Mouse (Mus musculus): ENCODE measurements around the gene Nbea. TPM values are rescaled to one million over a fixed set of nuclear protein-coding genes. Genes with fewer than 3 reads are reported as not detected.

Gene Nbea
- polyA plus RNA-seq, 1 experiment from 2014 or later = 16.7 TPM

DNA sequence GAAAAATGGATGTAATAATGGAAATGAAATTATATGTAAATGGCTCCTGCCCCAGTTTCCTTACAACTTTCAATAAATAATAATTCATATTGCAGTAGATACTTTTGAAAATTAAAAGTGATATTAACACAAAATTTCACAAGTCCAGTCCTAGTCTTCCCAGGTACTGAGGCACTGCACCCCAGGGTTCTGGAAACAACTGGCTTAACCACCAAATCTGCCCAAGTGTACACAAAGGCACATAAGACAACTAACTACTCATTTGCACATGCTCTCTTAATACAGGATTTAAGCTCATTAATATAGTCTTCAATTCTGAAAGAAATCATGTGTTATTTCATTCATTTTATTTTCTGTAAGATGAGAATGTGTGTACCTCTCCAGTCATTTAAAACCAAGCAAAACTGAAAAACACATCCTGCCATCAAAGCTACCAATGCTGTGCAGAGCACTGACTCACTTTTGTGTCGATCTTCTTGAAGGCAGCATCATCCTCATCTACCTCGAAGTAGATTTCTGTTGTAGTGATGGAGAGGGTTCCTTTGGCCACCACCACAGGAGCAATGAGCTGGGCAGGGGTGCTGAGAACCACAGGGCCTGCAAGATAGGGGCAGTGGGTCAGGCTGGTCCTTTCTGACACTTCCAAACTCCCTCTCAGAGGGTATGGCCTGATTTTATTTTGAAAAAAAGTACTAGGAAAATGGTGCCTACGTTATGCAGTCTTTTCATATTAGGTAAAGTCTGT, 397.3 kb downstream of the Nbea start:
- ATAC-seq (ENCODE audit: low FRiP score, low TSS enrichment) = no peak

DNA sequence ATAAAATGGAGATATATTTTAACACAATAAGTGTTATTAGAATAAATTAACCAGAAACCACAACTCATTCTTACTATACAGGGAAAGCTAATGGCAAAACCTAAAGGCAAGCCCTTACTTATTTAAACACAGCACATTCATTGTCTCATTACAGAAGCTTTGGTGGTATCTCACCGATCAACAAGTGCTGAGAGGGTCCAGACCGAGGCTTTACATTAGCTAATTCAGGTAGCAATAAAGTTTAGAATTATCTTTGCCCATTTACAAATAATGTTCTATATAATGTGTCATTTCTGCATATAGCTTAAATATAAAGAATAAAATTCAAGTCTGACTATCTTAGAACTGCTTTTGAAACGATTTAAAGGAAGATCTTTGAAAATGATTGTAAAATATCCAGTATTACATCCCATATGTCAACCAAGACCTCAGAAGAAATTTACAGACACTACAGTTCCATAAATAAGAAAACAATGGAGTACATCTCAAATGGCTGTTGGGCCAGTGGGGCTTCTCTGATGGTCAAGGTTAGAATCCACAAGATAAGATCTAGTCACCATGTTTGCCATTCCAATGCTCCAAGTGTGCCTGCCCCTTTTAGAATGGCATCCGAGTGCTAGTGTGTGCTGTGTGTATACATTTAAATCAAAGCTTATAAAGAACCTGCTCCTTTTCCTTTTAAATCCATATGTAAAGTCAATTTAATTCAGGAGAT, 398.1 kb downstream of the Nbea start:
- no peak overlapping the region for H3K27ac ChIP-seq (ENCODE audit: low read depth, low read length)
- no peak for ATAC-seq (ENCODE audit: low FRiP score, low TSS enrichment)
- no peak overlapping the region for H3K4me3 ChIP-seq (ENCODE audit: low read length)
- peaks cover 12% of the 10 kb centered on the region; the same call in 1 of the 2 replicates for H3K4me1 ChIP-seq (ENCODE audit: control insufficient read depth, insufficient read depth, low read length)
- H3K27me3 ChIP-seq (ENCODE audit: control insufficient read depth, insufficient read depth, low read length) = peaks cover 55% of the 10 kb centered on the region
- H3K4me2 ChIP-seq (replicated peaks; ENCODE audit: low read depth, low read length) = no peak overlapping the region
- H3K9me3 ChIP-seq (ENCODE audit: control insufficient read depth, low read length) = no peaks in the 10 kb centered on the region
- H3K9ac ChIP-seq (ENCODE audit: low read depth, low read length) = no peak overlapping the region
- H3K36me3 ChIP-seq (ENCODE audit: control insufficient read depth, insufficient read depth, low read length) = no peaks in the 10 kb centered on the region
- WGBS = 52% methylated on average over 4 of the region's 4 CpGs

More for the DNA sequence above, 397.3 kb downstream of the Nbea start:
- Histone ChIP-seq H3K27ac (ENCODE audit: low read depth, low read length) (no peak overlapping the region), H3K4me2 (replicated peaks; ENCODE audit: low read depth, low read length) (no peak overlapping the region), H3K27me3 (ENCODE audit: control insufficient read depth, insufficient read depth, low read length) (peaks cover 48% of the 10 kb centered on the region), H3K9me3 (ENCODE audit: control insufficient read depth, low read length) (no peaks in the 10 kb centered on the region), H3K36me3 (ENCODE audit: control insufficient read depth, insufficient read depth, low read length) (no peaks in the 10 kb centered on the region), H3K4me3 (ENCODE audit: low read length) (no peak overlapping the region), H3K4me1 (ENCODE audit: control insufficient read depth, insufficient read depth, low read length) (peaks cover 11% of the 10 kb centered on the region; the same call in 1 of the 2 replicates), H3K9ac (ENCODE audit: low read depth, low read length) (no peak overlapping the region)
- WGBS = 23% methylated on average over 3 of the region's 3 CpGs

DNA sequence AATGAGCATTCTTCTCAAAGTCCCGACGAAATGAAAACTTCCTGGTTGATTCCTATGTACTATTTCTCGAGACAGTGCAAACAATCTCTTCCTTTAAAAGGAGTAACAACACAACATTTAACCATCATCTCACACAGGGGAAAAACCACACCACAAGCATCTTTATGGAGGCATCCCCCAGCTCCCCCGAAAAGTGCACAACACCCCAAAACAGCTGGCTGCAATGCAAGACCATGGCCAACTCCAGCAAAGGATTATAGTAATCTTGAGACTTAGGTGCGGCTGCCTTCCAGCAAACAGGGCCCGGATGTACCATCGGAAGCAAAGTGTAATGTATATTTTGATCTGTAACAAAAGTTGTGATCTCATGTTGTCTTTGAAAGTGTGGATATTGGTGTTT, 399.4 kb downstream of the Nbea start:
- H3K9me3 ChIP-seq (ENCODE audit: control insufficient read depth, low read length) = no peaks in the 10 kb centered on the region
- no peak overlapping the region for H3K27ac ChIP-seq (ENCODE audit: low read depth, low read length)
- peaks cover 15% of the 10 kb centered on the region; the same call in 1 of the 2 replicates for H3K4me1 ChIP-seq (ENCODE audit: control insufficient read depth, insufficient read depth, low read length)
- no peaks in the 10 kb centered on the region for H3K36me3 ChIP-seq (ENCODE audit: control insufficient read depth, insufficient read depth, low read length)
- 7% methylated on average over 7 of the region's 7 CpGs for WGBS
- ATAC-seq (ENCODE audit: low FRiP score, low TSS enrichment) = no peak
- no peak overlapping the region for H3K9ac ChIP-seq (ENCODE audit: low read depth, low read length)
- H3K27me3 ChIP-seq (ENCODE audit: control insufficient read depth, insufficient read depth, low read length) = peaks cover 67% of the 10 kb centered on the region
- H3K4me3 ChIP-seq (ENCODE audit: low read length) = peak overlapping the region; percentile 33; the same call in 1 of the 2 replicates
- peak overlapping the region; percentile 40 for H3K4me2 ChIP-seq (replicated peaks; ENCODE audit: low read depth, low read length)

DNA sequence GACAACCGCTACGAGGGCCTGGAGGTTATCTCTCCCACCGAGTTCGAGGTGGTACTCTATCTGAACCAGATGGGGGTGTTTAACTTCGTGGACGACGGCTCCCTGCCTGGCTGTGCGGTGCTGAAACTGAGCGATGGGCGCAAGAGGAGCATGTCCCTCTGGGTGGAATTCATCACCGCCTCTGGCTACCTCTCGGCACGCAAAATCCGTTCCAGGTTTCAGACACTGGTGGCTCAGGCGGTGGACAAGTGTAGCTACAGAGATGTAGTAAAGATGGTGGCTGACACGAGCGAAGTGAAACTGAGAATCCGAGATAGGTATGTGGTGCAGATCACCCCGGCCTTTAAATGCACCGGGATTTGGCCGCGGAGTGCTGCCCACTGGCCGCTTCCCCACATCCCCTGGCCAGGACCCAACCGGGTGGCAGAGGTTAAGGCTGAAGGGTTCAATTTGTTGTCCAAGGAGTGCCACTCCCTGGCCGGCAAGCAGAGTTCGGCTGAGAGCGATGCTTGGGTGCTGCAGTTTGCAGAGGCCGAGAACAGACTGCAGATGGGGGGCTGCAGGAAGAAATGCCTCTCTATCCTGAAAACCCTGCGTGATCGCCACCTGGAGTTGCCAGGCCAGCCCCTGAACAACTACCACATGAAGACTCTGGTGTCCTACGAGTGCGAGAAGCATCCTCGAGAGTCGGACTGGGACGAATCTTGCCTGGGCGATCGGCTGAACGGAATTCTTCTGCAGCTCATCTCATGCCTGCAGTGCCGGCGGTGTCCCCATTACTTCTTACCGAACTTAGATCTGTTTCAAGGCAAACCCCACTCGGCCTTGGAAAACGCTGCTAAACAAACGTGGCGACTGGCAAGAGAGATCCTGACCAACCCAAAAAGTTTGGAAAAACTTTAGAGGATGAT, 400.1 kb downstream of the Nbea start:
- peaks cover 15% of the 10 kb centered on the region; the same call in 1 of the 2 replicates for H3K4me1 ChIP-seq (ENCODE audit: control insufficient read depth, insufficient read depth, low read length)
- H3K27ac ChIP-seq (ENCODE audit: low read depth, low read length) = no peak overlapping the region
- H3K36me3 ChIP-seq (ENCODE audit: control insufficient read depth, insufficient read depth, low read length) = no peaks in the 10 kb centered on the region
- H3K27me3 ChIP-seq (ENCODE audit: control insufficient read depth, insufficient read depth, low read length) = peaks cover 65% of the 10 kb centered on the region
- peak overlapping the region; percentile 33 for H3K4me3 ChIP-seq (ENCODE audit: low read length)
- H3K4me2 ChIP-seq (replicated peaks; ENCODE audit: low read depth, low read length) = peak overlapping the region; percentile 40
- ATAC-seq (ENCODE audit: low FRiP score, low TSS enrichment) = no peak
- peak overlapping the region; percentile 12; the same call in 1 of the 2 replicates for H3K9ac ChIP-seq (ENCODE audit: low read depth, low read length)
- H3K9me3 ChIP-seq (ENCODE audit: control insufficient read depth, low read length) = no peaks in the 10 kb centered on the region
- WGBS = 2% methylated on average over 45 of the region's 45 CpGs

DNA sequence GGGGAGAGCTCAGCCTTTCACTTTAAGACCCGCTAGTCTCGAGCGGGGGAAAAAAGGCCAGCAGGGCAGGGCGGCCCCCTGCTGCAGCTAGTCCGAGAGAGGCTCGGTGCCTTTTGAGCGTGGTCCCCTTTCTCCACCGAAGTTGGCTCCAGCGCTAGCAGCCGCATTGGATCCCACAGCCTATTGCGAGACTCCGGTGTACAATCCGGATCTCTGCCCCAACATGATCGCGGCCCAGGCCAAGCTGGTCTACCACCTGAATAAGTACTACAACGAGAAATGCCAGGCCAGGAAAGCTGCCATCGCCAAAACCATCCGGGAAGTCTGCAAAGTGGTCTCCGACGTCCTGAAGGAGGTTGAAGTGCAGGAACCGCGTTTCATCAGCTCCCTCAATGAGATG, 400.7 kb downstream of the Nbea start:
- Histone ChIP-seq H3K4me2 (replicated peaks; ENCODE audit: low read depth, low read length) (peak overlapping the region; percentile 40), H3K4me3 (ENCODE audit: low read length) (peak overlapping the region; percentile 33), H3K27me3 (ENCODE audit: control insufficient read depth, insufficient read depth, low read length) (peaks cover 72% of the 10 kb centered on the region), H3K27ac (ENCODE audit: low read depth, low read length) (no peak overlapping the region), H3K4me1 (ENCODE audit: control insufficient read depth, insufficient read depth, low read length) (peaks cover 15% of the 10 kb centered on the region; the same call in 1 of the 2 replicates), H3K9ac (ENCODE audit: low read depth, low read length) (no peak overlapping the region), H3K9me3 (ENCODE audit: control insufficient read depth, low read length) (no peaks in the 10 kb centered on the region), H3K36me3 (ENCODE audit: control insufficient read depth, insufficient read depth, low read length) (no peaks in the 10 kb centered on the region)
- ATAC-seq (ENCODE audit: low FRiP score, low TSS enrichment) = no peak
- 2% methylated on average over 22 of the region's 22 CpGs for WGBS

DNA sequence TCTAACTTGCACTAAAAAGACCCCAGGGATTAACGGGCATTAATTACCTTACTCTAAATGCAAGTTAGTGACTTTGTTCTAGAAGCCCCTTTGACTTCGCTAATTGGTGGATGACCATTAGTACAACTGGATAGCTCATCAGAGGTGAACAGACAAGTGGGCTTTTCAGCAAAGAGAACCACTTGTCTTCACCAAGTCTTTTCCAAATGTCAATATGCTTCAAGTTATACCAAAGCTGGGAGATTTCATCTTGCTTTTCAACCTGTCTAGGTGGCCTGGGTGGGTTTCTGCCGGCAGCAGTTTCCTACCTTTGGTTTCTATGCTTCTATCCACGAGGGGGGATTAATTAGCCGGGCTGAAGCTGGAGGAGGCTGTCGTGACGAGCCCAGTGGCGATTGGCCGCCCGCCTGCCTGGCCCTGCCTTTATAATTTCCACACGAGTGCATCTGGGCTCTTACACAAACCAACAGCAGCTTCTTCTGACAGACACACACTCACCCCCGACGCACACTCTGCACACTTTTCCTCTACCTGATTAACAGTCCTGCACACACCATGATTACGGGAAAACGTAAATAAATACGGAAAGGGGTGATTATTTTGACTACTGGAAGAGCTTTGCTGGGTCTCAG, 401.3 kb downstream of the Nbea start, which contains the start of gene Mab21l1:
Mab21l1 (plus strand) TSS at position 455 of the 632 bp plus-strand sequence.
- H3K4me1 ChIP-seq (ENCODE audit: control insufficient read depth, insufficient read depth, low read length) = peaks cover 15% of the 10 kb centered on the region; the same call in 1 of the 2 replicates
- peak; percentile 55; the same call in 1 of the 2 replicates for ATAC-seq (ENCODE audit: low FRiP score, low TSS enrichment)
- peak within 1 kb of the TSS; percentile 12; the same call in 1 of the 2 replicates for H3K9ac ChIP-seq (ENCODE audit: low read depth, low read length)
- H3K36me3 ChIP-seq (ENCODE audit: control insufficient read depth, insufficient read depth, low read length) = no peaks in the 10 kb centered on the region
- peak within 1 kb of the TSS; percentile 33 for H3K4me3 ChIP-seq (ENCODE audit: low read length)
- H3K9me3 ChIP-seq (ENCODE audit: control insufficient read depth, low read length) = no peaks in the 10 kb centered on the region
- H3K27ac ChIP-seq (ENCODE audit: low read depth, low read length) = no peak within 1 kb of the TSS
- H3K4me2 ChIP-seq (replicated peaks; ENCODE audit: low read depth, low read length) = peak within 1 kb of the TSS; percentile 40
- peaks cover 72% of the 10 kb centered on the region for H3K27me3 ChIP-seq (ENCODE audit: control insufficient read depth, insufficient read depth, low read length)
- 4% methylated on average over 16 of the region's 16 CpGs for WGBS

DNA sequence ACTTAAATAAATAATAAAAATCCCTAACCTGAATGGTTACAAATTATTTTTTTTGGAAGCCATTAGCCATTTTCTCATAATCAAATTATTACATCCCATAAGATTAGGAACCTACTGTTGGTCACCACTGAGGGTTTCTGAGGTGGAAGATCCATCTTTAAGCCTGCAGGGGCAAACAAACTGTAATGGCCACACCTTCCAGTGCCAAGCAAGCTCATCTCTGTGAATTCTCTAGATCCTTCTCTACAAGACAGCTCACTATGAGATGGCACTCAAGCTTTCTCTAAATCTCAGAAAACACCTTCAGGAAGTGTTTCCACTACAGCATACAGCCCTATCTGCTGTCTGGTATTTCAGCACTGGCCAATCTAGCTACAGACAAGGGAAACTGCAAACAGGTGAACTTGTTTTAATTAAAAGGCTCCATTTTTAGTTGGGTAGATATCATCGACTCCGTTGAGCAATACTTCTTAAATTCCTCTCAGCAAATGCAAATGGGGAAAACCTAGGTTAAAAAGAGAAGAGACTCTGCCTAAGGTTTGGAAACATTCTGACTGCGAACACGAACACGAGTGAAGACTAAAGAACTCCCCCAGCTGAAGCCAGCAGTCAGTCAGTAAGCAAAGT, 402.0 kb downstream of the Nbea start:
- 15% methylated on average over 5 of the region's 5 CpGs for WGBS
- Histone ChIP-seq H3K36me3 (ENCODE audit: control insufficient read depth, insufficient read depth, low read length) (no peaks in the 10 kb centered on the region), H3K4me2 (replicated peaks; ENCODE audit: low read depth, low read length) (no peak overlapping the region), H3K9ac (ENCODE audit: low read depth, low read length) (no peak overlapping the region), H3K4me1 (ENCODE audit: control insufficient read depth, insufficient read depth, low read length) (peaks cover 15% of the 10 kb centered on the region; the same call in 1 of the 2 replicates), H3K9me3 (ENCODE audit: control insufficient read depth, low read length) (no peaks in the 10 kb centered on the region), H3K27ac (ENCODE audit: low read depth, low read length) (no peak overlapping the region), H3K4me3 (ENCODE audit: low read length) (no peak overlapping the region), H3K27me3 (ENCODE audit: control insufficient read depth, insufficient read depth, low read length) (peaks cover 67% of the 10 kb centered on the region)
- ATAC-seq (ENCODE audit: low FRiP score, low TSS enrichment) = no peak

Measured in kidney, embryonic 14.5 days (tissue).